Mouse (Mus musculus) ovary, postnatal 14 days (tissue): ENCODE measurements around the gene Rab4b.

Experiments used
- DNase-seq: peaks from one replicate; pipeline ENCODE4 v3.0.0; 2022; ENCODE audit warnings: low spot score

Rab4b gene

GRCm38 (mm10) chr7:27159882-27160281 lies 18.8 kb downstream of the Rab4b start:
- peak; percentile 77 for DNase-seq

DNA sequence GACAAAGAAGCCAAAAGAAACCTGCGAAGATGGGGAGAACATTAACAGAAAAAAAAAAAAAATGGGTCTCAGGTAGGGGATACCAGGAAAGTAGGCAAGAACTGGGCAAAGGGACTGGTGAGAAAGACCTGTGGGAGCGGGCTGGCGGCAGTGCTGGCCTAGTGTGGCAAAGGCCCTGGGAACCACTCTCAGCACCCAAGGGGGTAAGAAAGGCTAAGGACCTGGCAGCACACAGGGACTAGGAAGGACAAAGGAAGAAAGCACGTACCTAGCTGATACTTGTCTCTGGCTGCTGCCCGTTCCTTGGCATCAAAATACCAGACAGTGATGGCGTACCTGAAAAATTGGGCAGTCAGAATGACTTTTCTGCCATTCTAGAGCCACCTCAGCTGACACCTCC lies 19.4 kb downstream of the Rab4b start:
- no peak for DNase-seq

- no peak for DNase-seq
Measured at GRCm38 (mm10) chr7:27158171-27158570, 20.5 kb downstream of the Rab4b start.

- no peak for DNase-seq
Measured at GRCm38 (mm10) chr7:27156005-27156404, 22.7 kb downstream of the Rab4b start.

DNA sequence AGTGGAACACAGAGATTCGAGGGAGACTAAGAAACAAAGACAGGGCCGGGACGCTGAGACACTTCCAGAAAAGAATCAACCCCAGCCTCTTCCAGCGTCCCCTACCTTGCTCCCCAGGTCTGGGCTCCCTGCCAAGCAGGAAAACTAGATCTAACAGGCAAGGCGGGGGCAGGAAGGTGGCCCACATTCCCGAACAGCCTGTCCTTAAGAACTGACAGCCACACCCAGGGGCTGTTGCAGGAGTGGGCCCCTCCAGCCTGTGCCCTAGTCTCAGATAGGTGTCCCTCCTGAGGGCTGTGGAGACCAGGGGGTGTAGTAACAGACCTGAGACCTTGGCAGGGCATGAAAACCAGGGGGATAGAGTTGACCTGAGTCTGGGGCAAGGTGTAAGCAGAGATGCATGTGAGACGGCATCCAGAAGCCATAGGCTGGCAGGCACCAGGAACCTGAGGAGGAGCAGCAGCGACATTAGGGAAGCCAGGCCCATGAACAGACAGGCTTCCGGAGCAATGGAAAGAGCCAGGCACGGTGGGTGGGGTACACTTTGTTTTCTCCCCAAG lies 25.4 kb downstream of the Rab4b start, which contains the start of gene Cyp2t4:
Gene Cyp2t4, plus strand, starts transcription at position 510 of the 560 bp plus-strand sequence.
- no peak for DNase-seq

DNA sequence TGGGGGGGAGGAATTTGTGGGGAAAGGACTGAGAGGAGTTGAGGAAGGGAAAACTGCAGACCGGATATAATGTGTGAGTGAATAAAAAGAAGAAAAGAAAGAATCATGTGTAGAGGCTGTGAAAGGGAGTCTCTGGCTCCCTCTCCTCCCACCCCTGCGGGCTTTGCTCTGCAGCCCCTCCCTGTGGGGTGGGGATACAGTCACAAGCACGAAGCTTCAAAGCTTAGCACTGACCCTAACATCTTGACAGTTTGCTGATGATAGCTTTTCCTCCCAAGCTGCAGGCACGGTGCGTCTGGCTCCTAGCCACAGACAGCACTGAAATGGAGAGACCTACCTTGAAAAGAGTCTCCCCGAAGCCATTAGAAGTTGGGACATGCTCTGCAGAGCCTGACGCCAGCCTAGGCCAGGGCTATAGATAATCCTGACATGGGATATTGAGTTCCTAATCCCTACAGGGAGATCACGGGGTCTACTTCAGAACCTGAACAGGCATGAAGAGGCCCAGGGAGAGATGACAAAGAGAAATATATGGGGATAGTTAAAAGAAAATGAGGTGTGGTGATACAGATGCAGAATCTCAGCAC lies 42.2 kb downstream of the Rab4b start:
- no peak for DNase-seq

DNA sequence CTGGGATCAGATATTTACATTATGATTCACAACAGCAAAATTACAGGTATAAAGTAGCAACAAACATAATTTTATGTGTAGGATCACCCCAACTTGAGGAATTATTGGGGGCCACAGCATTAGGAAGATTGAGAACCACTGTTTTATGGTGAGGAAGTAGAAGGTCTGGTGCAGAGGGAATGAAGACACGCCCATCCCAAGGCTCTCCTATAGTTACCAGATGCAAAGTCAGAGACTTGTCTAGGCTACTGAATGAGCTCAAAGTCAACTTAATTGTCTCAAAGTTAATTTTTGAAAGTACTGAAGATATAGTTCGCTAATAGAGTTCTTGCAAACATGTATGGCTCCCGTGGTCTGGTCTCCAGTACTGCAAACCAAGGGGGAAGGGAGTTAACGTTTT lies 44.9 kb downstream of the Rab4b start:
- DNase-seq: no peak

DNA sequence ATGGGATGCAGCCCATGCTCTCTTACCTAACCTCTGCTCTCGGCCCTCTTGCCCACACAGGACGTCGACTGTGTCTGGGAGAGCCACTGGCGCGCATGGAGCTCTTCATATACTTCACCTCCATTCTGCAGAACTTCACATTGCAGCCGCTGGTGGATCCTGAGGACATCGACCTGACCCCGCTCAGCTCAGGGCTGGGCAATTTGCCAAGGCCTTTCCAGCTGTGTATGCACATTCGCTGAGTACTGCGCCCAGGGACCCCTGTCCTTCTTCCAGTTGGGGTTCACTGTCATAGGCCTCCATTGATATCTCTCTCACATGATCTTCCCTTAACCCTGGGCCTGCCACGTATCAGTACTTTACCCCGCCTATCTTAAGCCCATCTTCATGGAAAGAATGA lies 45.5 kb downstream of the Rab4b start:
- no peak for DNase-seq

- DNase-seq: peak; percentile 50
Measured at GRCm38 (mm10) chr7:27132588-27132987, 46.1 kb downstream of the Rab4b start.

DNA sequence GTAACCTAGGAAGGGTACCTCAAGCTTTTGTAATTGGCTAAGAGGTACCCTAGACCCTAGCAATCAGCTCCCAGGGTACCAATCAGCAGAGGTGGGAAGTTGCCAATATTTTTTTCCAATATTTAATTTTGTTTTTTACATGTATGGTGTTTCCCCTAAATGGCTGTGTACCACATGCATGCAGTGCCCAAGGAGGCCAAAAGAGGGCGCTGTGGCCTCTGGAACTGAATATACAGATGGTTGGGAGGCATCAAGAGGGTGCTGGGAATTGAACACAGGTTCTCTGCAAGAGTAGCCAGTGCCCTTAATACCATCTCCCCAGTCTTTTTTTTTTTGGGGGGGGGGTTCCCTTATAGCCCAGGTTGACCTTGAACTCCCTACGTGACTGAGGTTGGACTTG lies 47.3 kb downstream of the Rab4b start:
- no peak for DNase-seq

DNA sequence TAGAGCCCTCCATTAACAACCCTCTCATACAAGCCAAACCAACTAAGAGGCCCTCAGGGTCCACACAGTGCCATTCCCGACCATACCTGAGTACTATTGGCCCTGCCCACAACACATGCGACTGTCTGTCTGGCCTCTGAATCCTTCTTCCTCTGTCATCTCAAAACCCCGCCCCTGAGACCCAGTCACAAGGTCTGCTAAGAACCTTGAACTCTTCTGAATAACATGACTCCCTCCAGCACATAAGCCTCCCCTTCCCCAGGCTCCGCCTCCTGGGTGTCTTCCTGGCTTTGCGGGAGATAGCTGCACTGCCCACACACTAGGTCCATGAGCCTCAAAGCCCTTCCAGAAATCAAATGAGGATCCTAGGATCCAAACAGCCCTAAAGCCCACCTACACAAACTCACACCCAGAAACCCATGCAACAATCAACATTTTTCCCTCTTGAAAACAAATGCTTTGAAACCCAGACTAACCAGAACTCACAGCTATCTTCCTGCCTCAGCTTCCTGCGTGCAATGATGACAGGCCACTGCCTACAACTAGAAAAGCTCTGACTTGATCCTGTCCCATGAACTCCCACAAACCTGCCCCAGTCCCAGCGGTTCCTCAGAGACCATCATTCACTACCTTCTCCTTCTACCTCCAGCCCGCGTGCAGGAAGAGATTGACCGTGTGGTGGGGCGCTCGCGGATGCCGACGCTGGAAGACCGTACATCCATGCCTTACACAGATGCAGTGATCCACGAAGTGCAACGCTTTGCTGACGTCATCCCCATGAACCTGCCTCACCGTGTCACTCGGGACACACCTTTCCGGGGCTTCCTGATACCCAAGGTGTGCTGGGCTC lies 48.0 kb downstream of the Rab4b start:
- no peak for DNase-seq

DNA sequence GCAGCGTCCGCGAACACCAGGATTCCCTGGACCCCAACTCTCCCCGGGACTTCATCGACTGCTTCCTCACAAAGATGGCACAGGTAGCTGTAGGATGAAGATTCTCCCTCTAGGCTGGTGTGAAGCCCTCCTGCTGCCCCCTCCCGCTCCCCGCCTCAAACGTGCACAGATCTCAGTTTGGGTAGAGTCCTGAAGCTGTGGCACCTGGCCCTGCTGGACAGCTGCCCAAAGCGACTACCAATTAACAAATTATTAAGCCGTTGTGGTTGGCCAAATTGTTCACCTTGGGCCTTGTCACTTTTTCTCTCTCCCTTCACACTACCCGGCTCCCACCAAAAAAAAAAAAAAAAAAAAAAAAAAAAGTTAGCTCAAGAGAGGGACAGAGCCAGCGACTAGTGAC lies 48.9 kb downstream of the Rab4b start:
- no peak for DNase-seq

GRCm38 (mm10) chr7:27128946-27129345 lies 49.8 kb downstream of the Rab4b start:
- DNase-seq: no peak

GRCm38 (mm10) chr7:27128162-27128561 lies 50.5 kb downstream of the Rab4b start:
- peak; percentile 43 for DNase-seq

DNA sequence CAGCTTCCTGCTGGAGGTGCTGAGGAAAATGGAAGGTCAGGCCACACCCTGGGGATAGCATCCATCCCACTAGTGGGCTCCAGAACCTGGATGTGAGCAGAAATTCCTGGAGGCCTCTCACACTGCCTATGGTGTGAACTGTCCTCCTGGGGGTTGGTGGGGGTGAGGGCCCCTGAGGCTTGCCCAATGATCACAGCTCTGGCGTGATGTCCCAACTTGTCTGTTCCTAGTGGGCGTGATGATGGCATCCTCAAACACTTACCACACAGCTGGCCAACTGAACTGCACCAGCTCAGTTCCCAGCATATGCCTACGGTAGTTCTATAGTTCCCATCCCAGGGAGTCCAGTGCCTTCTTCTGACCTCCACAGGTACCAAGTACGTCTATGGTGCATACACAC lies 53.7 kb downstream of the Rab4b start:
- DNase-seq: no peak

DNA sequence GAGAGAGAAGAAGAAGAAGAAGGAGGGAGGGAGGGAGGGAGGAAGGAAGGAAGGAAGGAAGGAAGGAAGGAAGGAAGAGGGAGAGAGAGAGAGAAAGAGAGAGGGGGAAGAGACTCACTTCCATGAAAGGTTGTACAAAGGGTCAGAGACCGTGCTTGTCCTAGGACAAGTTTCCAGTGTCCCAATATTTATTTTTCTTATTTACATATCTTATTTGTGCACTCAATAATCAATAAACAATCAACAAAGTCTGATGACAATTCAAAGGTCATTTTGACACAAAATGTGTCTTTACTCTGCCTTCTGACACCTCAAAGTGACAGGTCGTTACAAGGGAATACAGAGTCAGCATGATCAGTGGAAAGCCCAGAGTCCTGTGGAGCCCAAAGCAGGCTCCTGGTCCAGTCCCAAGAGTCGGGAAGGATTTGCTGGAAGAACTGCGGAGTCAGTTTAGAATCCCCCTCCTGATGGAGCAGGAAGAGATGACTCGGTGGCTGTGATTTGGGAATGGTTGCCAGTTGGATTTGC lies 54.3 kb downstream of the Rab4b start:
- no peak for DNase-seq

- DNase-seq: no peak
Measured at GRCm38 (mm10) chr7:27119676-27120075, 59.0 kb downstream of the Rab4b start, which contains the start of gene Cyp2f2. Gene Cyp2f2 (plus strand): TSS chr7:27119909.
